Mouse (Mus musculus) MEL (cell line): ENCODE results near the gene A1cf. TPM values are rescaled to one million over a fixed set of nuclear protein-coding genes. Genes with fewer than 3 reads are reported as not detected.

Experiments used
- DNase-seq: peaks from one replicate; pipeline ENCODE4 v3.0.0; 2011; ENCODE audit warnings: low read depth, low spot score
- H3K27ac ChIP-seq: 2 replicates; pipeline ENCODE4 v1.5.1; 2012; ENCODE audit warnings: low read depth, mild to moderate bottlenecking, control low read depth, low read length, moderate library complexity; ENCODE audit not compliant: control insufficient read depth
- H3K27me3 ChIP-seq, 2 experiments: fragments of 150-350 bp in 1 of 2; sonication (generic) in 1 of 2; 2 replicates each; pipeline ENCODE4 v1.6.1; 2012; ENCODE audit warnings: low read length in 2 of 2, mild to moderate bottlenecking in 2 of 2, improper control_type of control experiment in 1 of 2, moderate library complexity in 1 of 2; ENCODE audit not compliant: insufficient read depth in 2 of 2, control insufficient read depth in 1 of 2
- H3K36me3 ChIP-seq, 2 experiments: 2 replicates each; pipeline ENCODE4 v1.6.1; 2012 to 2014; ENCODE audit warnings: low read length in 2 of 2, improper control_type of control experiment in 1 of 2, inconsistent platforms in 1 of 2, mild to moderate bottlenecking in 1 of 2; ENCODE audit not compliant: insufficient read depth in 2 of 2, control insufficient read depth in 1 of 2
- H3K4me1 ChIP-seq, 2 experiments: fragments of 150-350 bp in 1 of 2; sonication (generic) in 1 of 2; 2 replicates each; pipeline ENCODE4 v1.6.1; 2012; ENCODE audit warnings: low read length in 2 of 2, improper control_type of control experiment in 1 of 2, mild to moderate bottlenecking in 1 of 2; ENCODE audit not compliant: insufficient read depth in 2 of 2, control insufficient read depth in 1 of 2
- H3K4me3 ChIP-seq, 2 experiments: fragments of 150-350 bp in 1 of 2; sonication (generic) in 1 of 2; 2 replicates each; pipeline ENCODE4 v1.5.1; 2012; ENCODE audit warnings: low read depth in 2 of 2, low read length in 2 of 2, mild to moderate bottlenecking in 2 of 2, moderate library complexity in 2 of 2, control low read depth in 1 of 2, improper control_type of control experiment in 1 of 2; ENCODE audit not compliant: control insufficient read depth in 1 of 2, insufficient read depth in 1 of 2
- H3K79me2 ChIP-seq: 2 replicates; pipeline ENCODE4 v1.6.1; 2012; ENCODE audit warnings: mild to moderate bottlenecking, low read length, moderate library complexity; ENCODE audit not compliant: control insufficient read depth, poor library complexity, insufficient read depth
- H3K9ac ChIP-seq: 2 replicates; pipeline ENCODE4 v1.6.1; 2012; ENCODE audit warnings: low read depth, mild to moderate bottlenecking, control low read depth, low read length, moderate library complexity; ENCODE audit not compliant: control insufficient read depth, poor library complexity, severe bottlenecking
- H3K9me3 ChIP-seq: fragments of 150-350 bp; sonication (generic); replicated peaks from 2 replicates; pipeline ENCODE4 v1.6.1; 2012; ENCODE audit warnings: mild to moderate bottlenecking, low read length, improper control_type of control experiment, moderate library complexity; ENCODE audit not compliant: insufficient read depth
- BHLHE40 ChIP-seq: IDR thresholded peaks from 2 replicates; pipeline ENCODE4 v1.6.1; 2012; ENCODE audit warnings: low read depth, mild to moderate bottlenecking, inconsistent platforms, low read length, improper control_type of control experiment, borderline replicate concordance
- CHD1 ChIP-seq: IDR thresholded peaks from 2 replicates; pipeline ENCODE4 v1.6.1; 2012; ENCODE audit warnings: low read depth, mild to moderate bottlenecking, inconsistent platforms, low read length, improper control_type of control experiment
- CHD2 ChIP-seq: IDR thresholded peaks from 2 replicates; pipeline ENCODE4 v1.6.1; 2011; ENCODE audit warnings: low read length, improper control_type of control experiment
- E2F4 ChIP-seq: IDR thresholded peaks from 2 replicates; pipeline ENCODE4 v1.6.1; 2011; ENCODE audit warnings: low read depth, low read length, improper control_type of control experiment, borderline replicate concordance
- ETS1 ChIP-seq: IDR thresholded peaks from 2 replicates; pipeline ENCODE4 v1.6.1; 2012; ENCODE audit warnings: low read depth, mild to moderate bottlenecking, inconsistent platforms, low read length, improper control_type of control experiment, moderate library complexity
- GABPA ChIP-seq: IDR thresholded peaks from 2 replicates; pipeline ENCODE4 v1.6.1; 2012; ENCODE audit warnings: low read depth, mild to moderate bottlenecking, inconsistent platforms, low read length, improper control_type of control experiment, moderate library complexity
- GATA1 ChIP-seq: IDR thresholded peaks from 2 replicates; pipeline ENCODE4 v1.6.1; 2011; ENCODE audit warnings: low read depth, low read length, improper control_type of control experiment
- HCFC1 ChIP-seq: IDR thresholded peaks from 2 replicates; pipeline ENCODE4 v1.6.1; 2012; ENCODE audit warnings: low read depth, mild to moderate bottlenecking, inconsistent platforms, low read length, improper control_type of control experiment, moderate library complexity
- JUND ChIP-seq: IDR thresholded peaks from 2 replicates; pipeline ENCODE4 v1.6.1; 2011; ENCODE audit warnings: low read depth, mild to moderate bottlenecking, improper control_type of control experiment, low read length
- KAT2A ChIP-seq: conservative IDR thresholded peaks from 2 replicates; pipeline ENCODE4 v1.6.1; 2012; ENCODE audit warnings: low read depth, low read length, improper control_type of control experiment, inconsistent platforms
- MAFK ChIP-seq: IDR thresholded peaks from 2 replicates; pipeline ENCODE4 v1.6.1; 2011; ENCODE audit warnings: low read depth, mild to moderate bottlenecking, low read length, improper control_type of control experiment, borderline replicate concordance
- MAX ChIP-seq: IDR thresholded peaks from 2 replicates; pipeline ENCODE4 v1.6.1; 2011; ENCODE audit warnings: low read length, improper control_type of control experiment
- MEF2A ChIP-seq: IDR thresholded peaks from 2 replicates; pipeline ENCODE4 v1.6.1; 2014; ENCODE audit warnings: low read depth, mild to moderate bottlenecking, inconsistent platforms, low read length, improper control_type of control experiment; ENCODE audit not compliant: poor library complexity, insufficient replicate concordance, severe bottlenecking; ENCODE audit errors: extremely low read depth
- MXI1 ChIP-seq: IDR thresholded peaks from 2 replicates; pipeline ENCODE4 v1.6.1; 2011; ENCODE audit warnings: mild to moderate bottlenecking, low read depth, low read length, improper control_type of control experiment
- MYB ChIP-seq: IDR thresholded peaks from 2 replicates; pipeline ENCODE4 v1.6.1; 2011; ENCODE audit warnings: mild to moderate bottlenecking, low read depth, low read length, improper control_type of control experiment
- MYC ChIP-seq: IDR thresholded peaks from 2 replicates; pipeline ENCODE4 v1.6.1; 2011; ENCODE audit warnings: low read depth, mild to moderate bottlenecking, low read length, improper control_type of control experiment, moderate library complexity
- NRF1 ChIP-seq: IDR thresholded peaks from 2 replicates; pipeline ENCODE4 v1.6.1; 2014; ENCODE audit warnings: low read depth, mild to moderate bottlenecking, inconsistent platforms, low read length, improper control_type of control experiment, moderate library complexity; ENCODE audit not compliant: poor library complexity, insufficient read depth, severe bottlenecking
- POLR2AphosphoS5 ChIP-seq: IDR thresholded peaks from 2 replicates; pipeline ENCODE4 v1.6.1; 2012; ENCODE audit warnings: low read depth, borderline replicate concordance, mild to moderate bottlenecking, inconsistent platforms, low read length, moderate library complexity, mixed read lengths
- RAD21 ChIP-seq: IDR thresholded peaks from 2 replicates; pipeline ENCODE4 v1.6.1; 2011; ENCODE audit warnings: mild to moderate bottlenecking, low read depth, low read length, improper control_type of control experiment
- SIN3A ChIP-seq: IDR thresholded peaks from 2 replicates; pipeline ENCODE4 v1.6.1; 2012; ENCODE audit warnings: low read length, improper control_type of control experiment, inconsistent platforms
- SMC3 ChIP-seq: IDR thresholded peaks from 2 replicates; pipeline ENCODE4 v1.6.1; 2011; ENCODE audit warnings: low read depth, low read length, improper control_type of control experiment
- TBP ChIP-seq: IDR thresholded peaks from 2 replicates; pipeline ENCODE4 v1.8.0; 2011; ENCODE audit warnings: low read depth, low read length, improper control_type of control experiment
- TCF12 ChIP-seq: IDR thresholded peaks from 2 replicates; pipeline ENCODE4 v1.6.1; 2014; ENCODE audit warnings: low read depth, mild to moderate bottlenecking, inconsistent platforms, low read length, improper control_type of control experiment, moderate library complexity
- UBTF ChIP-seq: IDR thresholded peaks from 2 replicates; pipeline ENCODE4 v1.6.1; 2012; ENCODE audit warnings: low read depth, mild to moderate bottlenecking, inconsistent platforms, low read length, improper control_type of control experiment, moderate library complexity, borderline replicate concordance; ENCODE audit not compliant: insufficient read depth
- USF1 ChIP-seq: IDR thresholded peaks from 2 replicates; pipeline ENCODE4 v1.6.1; 2014; ENCODE audit warnings: low read depth, mild to moderate bottlenecking, inconsistent platforms, low read length, improper control_type of control experiment, moderate library complexity
- USF2 ChIP-seq, 2 experiments: IDR thresholded peaks; 2 replicates each; pipeline ENCODE4 v1.6.1; 2011 to 2012; ENCODE audit warnings: improper control_type of control experiment in 2 of 2, low read length in 2 of 2, borderline replicate concordance in 1 of 2, inconsistent platforms in 1 of 2, low read depth in 1 of 2, mild to moderate bottlenecking in 1 of 2; ENCODE audit not compliant: insufficient read depth in 1 of 2
- ZKSCAN1 ChIP-seq: IDR thresholded peaks from 2 replicates; pipeline ENCODE4 v1.6.1; 2012; ENCODE audit warnings: low read depth, mild to moderate bottlenecking, inconsistent platforms, low read length, improper control_type of control experiment, moderate library complexity
- ZMIZ1 ChIP-seq: IDR thresholded peaks from 2 replicates; pipeline ENCODE4 v1.6.1; 2012; ENCODE audit warnings: low read depth, mild to moderate bottlenecking, inconsistent platforms, low read length, improper control_type of control experiment, moderate library complexity
- ZNF384 ChIP-seq: IDR thresholded peaks from 2 replicates; pipeline ENCODE4 v1.6.1; 2012; ENCODE audit warnings: low read depth, mild to moderate bottlenecking, inconsistent platforms, low read length, improper control_type of control experiment
- polyA plus RNA-seq, 2 experiments: library from polyadenylated mRNA; stranded (reverse) in 1 of 2; unstranded in 1 of 2; fragments of >175 nt in 1 of 2; fragments of >200 nt in 1 of 2; gene quantifications; 2 replicates each; pipeline versions ENCODE4 v1.2.1 to v1.2.4; 2012; ENCODE audit warnings: low replicate concordance in 2 of 2, low read depth in 1 of 2; ENCODE audit not compliant: insufficient read length in 2 of 2, insufficient read depth in 1 of 2, missing spikeins in 1 of 2
- total RNA-seq: library from RNA; depleted of rRNA; stranded (reverse); fragments of 300-350 nt; gene quantifications from 2 replicates; pipeline ENCODE4 v1.2.3, GENCODE M21; 2012

Gene A1cf
- total and polyA plus RNA-seq, 3 experiments, result not detected

- Histone ChIP-seq H3K4me3 (no peak overlapping the region), H3K79me2 (no peaks in the 10 kb centered on the region), H3K27ac (no peak overlapping the region), H3K27me3 (peaks cover 4 to 7% of the 10 kb centered on the region in 2 experiments; a peak in 3 of 4 replicates), H3K9me3 (no peaks in the 10 kb centered on the region), H3K36me3 (no peaks in the 10 kb centered on the region)
- DNase-seq, result no peak
- TF ChIP-seq ZMIZ1 (no peak), GATA1 (no peak), MAFK (no peak), E2F4 (no peak), ZNF384 (no peak), MXI1 (no peak), GABPA (no peak), BHLHE40 (no peak), MAX (no peak), ETS1 (no peak), MYB (no peak), KAT2A (no peak), CHD2 (no peak), MYC (no peak), NRF1 (no peak), UBTF (no peak), SIN3A (no peak)
- TF ChIP-seq, all 39 proteins: peak for 0
- H3K9ac ChIP-seq, result no peak overlapping the region
- no peaks in the 10 kb centered on the region for H3K4me1 ChIP-seq
Measured at GRCm38 (mm10) chr19:31923615-31924352, 55.2 kb downstream of the A1cf start.

- Histone ChIP-seq H3K9ac (no peak overlapping the region), H3K27ac (no peak overlapping the region), H3K27me3 (peaks cover 3% of the 10 kb centered on the region in 2 experiments; a peak in 2 of 4 replicates), H3K79me2 (no peaks in the 10 kb centered on the region), H3K9me3 (no peaks in the 10 kb centered on the region), H3K36me3 (no peaks in the 10 kb centered on the region), H3K4me3 (no peak overlapping the region), H3K4me1 (no peaks in the 10 kb centered on the region)
- no peak for DNase-seq
- TF ChIP-seq MEF2A (no peak), TBP (no peak), KAT2A (no peak), CHD2 (no peak), TCF12 (no peak), ZKSCAN1 (no peak), CHD1 (no peak), MYB (no peak), RAD21 (no peak), SMC3 (no peak), HCFC1 (no peak), ETS1 (no peak), USF1 (no peak), POLR2AphosphoS5 (no peak), USF2 (IDR thresholded peaks at IDR 0.05; ENCODE audit: borderline replicate concordance in 1 of 2, insufficient read depth in 1 of 2, low read depth in 1 of 2, low read length in 2 of 2) (no peak), UBTF (no peak), JUND (no peak)
Measured at GRCm38 (mm10) chr19:31950793-31951489, 82.4 kb downstream of the A1cf start.
